Mouse (Mus musculus) forelimb bud, embryonic 11.5 days (tissue): ENCODE measurements around the gene Vsig10l.

Experiments used
- DNase-seq: peaks from one replicate; pipeline ENCODE4 v3.0.0-alpha.2; 2012; ENCODE audit warnings: low read depth, low spot score

Gene Vsig10l

DNA sequence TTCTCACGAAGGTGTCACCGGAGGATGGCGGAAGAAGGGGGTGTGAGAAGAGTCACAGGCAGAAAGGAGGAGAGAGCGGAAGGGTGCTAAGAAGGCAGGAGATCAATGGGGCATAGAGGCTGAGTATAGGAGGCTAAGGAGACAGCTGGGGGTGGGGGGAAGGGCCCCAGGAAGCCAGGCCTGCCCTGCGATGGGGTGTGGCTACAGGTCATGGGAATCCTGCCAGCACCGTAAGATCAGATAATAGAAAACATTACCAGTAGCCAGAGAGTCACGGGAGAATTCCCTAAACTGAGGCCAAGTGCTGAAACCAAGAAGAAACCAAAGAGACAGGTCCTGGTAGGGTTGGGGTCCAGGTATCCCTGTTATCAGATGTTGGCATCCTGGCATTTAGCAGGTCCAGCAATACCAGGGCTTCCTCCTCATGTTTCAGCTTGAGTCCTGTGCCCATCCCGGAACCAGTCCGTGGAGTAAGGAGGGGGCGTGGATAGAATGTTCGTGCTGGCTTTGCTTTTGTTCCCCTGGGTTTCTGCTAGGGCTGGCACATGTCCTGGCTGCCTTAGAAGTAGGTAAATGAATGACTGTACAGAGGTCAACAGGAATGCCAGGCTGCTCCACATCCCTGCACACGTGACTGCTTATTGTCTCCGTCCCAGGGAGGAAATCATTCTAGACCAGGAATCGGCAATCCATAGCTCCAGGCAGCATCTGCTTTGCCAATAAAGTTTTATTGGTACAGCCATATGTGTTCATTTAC, 9.2 kb upstream of the Vsig10l start:
- DNase-seq: no peak

DNA sequence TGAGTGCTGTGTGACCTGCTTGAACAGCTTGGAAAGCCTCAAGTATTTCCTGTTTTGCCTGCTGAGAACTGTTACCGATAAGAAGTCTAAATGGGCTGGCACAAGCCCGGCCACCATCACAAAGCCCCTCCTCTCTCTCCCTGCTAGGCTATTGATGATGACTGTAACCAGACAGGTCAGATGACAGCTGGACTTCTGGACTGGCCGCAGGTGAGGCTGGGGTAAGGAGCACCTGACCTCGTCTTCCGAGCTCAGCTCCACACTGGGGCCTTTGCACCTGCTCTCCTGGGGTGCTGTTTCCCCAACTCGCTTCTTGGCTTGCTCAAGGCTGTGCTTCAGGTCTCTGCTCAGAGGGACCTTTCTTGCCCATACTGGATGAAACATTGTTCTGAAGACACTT, 8.6 kb upstream of the Vsig10l start:
- DNase-seq: no peak

DNA sequence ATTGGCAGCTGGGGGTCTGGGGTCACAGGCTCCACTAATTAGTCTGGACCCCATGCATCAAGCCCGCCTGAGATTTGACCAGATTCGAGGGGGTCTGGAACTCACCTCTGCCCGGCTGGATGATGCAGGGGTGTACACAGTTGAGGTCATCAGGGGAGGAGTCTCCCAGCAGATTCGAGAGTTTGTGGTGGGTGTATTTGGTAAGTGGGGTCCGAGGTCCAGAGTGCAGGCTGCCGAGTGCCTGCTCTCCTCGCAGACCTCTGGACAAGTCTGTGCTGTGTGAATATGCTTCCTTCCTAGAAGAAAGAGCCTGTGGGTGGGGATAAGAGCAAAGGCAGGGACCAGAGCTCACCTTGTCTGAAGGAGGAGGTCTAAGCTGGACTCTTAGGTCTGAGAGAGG, 1.0 kb downstream of the Vsig10l start:
- no peak for DNase-seq

DNA sequence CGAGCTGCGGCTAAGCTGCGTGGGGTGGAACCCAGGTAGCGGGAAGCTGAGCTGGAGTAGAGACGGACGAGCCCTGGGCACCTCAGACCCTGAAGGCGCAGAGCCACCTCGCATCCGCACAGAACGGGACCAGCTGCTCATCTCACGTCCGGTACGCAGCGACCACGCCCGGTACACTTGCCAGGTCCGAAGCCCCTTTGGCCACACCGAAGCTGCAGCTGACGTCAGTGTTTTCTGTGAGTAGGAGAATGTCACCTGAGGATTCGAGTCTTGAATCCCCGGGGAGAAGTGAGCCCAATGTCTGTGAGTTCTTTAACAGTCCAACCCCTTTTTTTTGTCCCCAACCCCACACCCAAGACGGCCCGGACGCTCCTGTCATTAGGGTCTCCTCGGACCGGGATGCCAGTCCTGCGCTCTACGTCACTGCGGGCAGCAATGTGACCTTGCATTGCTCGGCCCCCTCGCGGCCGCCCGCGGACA, 2.0 kb downstream of the Vsig10l start:
- DNase-seq: peak; percentile 35

DNA sequence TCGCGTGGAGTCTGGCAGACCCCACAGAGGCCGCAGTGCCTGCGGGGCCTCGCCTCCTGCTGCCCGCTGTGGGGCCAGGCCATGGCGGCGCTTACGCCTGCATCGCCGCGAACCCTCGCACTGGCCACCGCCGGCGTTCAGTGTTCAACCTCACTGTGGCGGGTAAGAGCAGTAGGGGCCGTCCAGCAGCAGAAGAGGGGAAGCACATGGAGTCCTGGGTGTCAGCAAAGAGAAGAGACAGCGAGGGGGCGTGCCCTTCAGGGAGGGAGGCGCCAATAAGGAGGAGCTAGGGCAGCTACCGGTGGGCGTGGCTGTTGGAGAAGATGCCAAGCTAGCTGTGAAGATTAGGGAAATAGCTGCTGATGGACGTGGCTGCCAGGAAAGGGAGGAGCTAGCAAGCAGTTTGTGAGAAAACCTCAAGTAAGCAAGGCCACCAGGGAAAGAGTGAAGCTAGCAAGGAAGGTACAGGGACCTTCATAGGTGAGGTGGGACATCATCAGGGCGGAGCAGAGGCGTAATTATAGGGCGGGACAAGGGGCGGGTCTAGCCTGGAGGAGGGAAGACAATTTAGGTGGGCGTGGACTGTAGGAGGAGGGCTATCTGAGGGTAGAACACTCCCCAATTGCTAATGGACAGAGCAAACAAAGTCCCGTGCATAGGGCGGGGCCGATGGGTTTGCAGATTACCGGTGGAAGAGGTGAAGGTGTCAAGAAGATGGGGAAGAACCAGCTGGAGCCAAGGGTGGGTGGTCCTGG, 2.6 kb downstream of the Vsig10l start:
- peak; percentile 66 for DNase-seq

DNA sequence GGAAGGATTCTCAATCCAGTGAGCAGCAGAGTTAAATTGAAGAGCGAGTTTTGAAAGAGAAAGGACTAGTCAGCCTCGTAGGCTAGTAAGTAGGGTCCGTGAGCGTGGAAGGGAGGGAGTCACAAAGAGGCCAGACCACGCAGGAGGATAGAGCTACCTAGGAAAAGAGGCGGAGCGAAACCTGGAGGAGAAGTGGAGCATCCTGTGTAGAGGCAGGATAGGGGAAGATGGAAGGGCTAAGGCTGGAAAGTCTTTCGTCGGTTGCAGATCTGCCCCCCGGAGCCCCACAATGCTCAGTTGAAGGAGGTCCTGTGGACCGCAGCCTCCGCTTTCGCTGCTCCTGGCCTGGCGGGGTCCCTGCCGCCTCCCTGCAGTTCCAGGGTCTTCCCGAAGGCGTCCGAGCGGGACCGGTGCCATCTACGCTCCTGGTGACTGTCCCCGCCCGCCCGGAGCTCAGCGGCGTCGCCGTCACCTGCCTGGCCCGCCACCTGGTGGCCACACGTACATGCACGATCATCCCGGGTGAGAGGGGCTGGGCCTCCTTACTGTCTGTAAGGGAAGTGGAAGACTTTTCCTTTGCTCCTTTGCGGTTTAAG, 3.2 kb downstream of the Vsig10l start:
- DNase-seq: peak; percentile 68

DNA sequence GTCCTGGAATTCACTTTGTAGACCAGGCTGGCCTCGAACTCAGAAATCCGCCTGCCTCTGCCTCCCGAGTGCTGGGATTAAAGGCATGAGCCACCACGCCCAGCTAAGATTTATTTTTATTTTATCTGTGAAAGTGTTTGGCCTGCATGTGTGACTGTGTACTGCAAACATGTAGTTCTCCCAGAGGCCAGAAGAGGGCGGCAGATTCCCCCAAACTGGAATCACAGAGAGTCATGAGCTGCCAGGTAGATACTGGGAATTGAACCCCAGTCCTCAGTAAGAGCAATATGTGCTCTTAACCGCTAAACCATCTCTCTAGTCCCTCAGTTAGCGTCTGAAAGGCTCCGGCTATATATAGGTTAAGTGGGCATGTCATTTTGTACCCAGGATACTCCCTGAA, 7.4 kb downstream of the Vsig10l start:
- DNase-seq: peak; percentile 49

DNA sequence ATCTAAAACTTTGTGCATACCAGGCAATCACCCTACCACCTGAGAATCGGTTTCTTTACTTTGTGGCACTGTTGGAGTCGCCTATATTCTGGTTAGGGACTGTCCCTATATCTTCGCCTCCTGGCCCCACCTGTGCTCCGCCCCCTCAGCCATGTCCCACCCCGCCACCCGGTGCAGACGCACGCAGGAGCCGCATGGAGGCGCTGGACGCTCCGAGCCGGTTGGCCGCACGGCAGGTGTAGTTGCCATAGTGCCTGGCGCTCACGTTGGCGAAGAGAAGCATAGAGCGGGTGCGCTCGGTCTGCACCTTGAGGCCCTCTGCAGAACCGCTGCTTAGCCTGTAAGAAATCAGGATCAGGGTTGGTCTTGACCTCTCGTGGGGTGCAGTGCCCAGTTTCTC, 12.8 kb downstream of the Vsig10l start:
- no peak for DNase-seq

DNA sequence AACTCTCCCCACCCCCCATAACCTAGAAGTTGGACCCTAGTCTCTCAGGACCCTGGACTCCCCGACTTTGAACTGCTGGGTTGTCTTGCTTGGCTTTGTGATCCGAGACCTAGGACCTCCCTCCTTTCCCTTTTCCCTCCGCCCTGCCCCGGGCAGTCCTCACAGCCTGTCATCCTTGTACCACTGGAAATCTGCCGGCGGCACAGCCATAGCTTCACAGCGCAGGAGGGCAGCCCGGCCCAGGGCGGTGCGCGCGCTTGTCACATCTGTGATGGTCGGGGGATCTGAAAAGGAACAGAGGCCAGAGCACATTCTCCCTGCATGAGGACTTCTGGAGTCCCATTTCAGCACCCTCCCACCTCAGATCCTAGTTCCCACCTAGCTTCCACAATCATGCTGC, 13.4 kb downstream of the Vsig10l start:
- DNase-seq: no peak

DNA sequence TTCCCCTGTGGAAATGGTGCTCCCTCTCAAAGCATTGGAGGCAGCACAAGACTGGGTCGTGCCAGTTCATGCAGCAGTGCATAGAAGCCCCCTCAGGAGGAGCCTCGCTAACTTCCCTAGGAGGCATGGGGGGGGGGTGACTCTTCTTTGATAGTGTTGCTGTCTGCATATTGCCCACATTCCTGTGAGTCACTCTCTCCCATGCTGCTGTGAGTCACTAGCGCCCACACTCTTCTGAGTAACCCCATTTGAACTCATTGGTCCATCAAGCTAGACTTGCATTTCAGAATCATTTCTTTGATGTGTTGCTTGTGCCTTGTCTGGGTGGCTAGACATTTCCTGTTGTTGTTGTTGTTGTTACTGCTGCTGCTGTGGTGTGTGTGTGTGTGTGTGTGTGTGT, 18.2 kb downstream of the Vsig10l start:
- DNase-seq: no peak

DNA sequence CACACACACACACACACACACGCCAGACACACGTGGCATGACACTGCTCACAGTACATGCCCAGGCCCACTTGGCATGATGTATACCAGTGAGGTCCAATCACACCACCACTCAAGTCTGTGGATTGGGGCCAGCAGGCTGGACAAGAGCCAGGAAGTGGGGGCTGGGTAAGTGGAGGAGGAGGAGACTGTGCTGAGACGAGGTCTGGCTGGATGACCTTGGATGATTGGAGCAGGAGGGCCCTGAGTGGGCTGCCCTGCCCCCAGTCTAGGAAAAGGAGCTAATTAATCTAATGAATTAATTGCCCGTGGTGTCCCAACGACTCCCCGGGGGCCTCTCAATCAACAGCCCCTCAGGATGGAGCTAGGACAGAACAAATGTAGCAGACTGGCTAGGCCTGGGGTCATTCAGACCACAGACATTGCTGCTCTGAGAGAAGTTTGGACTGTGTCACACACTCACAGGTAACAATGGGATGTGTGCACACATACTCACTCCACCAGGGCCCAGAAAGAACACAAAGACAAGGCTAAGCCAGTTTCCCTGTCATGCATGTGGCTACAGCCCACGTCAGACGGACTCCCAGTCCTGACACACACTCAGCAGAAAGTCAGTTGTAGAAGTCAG, 19.3 kb downstream of the Vsig10l start:
- DNase-seq: no peak

DNA sequence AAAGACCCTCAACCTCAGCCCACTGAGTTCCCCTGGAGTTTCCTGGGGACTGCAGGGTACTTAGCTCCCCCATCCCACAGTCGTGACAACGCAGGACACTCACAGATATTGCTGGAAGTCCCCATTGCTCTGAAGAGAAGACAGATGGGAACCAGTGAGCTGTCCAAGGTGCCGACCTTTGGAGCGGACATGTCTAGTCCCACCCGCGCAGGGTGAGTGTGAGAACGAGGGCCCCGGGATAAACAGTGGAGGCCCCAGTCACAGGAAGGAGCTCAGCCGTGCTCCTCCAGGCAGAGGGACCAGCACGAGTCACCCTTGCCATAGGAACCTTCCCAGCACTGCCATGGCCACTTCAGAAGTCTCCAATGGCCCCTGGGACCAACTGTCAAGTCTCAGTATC, 20.3 kb downstream of the Vsig10l start:
- no peak for DNase-seq

DNA sequence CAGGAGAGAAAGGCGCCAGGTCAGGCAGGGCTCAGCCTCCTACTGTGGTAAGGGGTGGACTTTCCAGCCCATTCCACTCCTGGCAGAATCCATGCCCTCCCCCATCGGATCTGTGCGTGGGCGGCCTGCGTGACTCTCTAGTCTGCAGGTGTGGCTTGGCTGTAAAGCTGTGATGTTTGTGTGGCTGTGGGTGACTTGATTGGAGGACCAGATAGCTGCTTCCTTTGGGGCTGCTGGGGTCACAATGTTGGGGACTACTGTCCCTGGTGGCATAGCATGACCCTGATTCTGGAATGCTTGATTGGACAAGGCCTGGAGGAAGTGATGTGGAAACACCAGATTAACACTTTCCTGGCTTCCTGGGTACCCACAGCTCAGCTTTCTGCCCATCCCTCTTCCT, 25.7 kb downstream of the Vsig10l start:
- no peak for DNase-seq

DNA sequence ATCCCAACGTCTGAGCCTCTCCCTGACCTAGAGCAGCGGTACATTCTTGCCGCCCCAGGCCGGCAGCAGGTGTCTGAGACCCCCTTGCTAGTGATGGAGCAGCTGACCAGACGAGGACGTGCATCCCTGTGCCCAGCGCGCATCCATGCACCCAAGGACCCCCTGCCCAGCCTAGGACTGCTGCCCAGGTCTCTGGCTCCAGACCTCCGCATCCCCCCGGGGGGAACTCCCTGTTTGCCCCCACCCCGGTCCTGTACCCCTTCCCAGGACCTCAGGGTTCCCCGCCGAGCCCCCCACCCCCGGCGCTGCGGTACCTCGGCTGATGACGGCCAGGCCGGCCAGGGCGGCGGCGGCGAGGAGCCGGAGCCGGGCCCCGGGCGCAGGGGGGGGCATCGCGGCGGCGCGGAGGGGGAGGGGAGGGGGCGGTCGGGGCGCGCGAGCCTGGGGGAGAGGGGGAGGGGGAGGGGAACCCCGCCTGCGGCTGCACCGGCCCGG, 26.7 kb downstream of the Vsig10l start, which contains the start of gene Iglon5:
Iglon5 (minus strand) TSS at position 445 of the 495 bp plus-strand sequence.
- DNase-seq: no peak

DNA sequence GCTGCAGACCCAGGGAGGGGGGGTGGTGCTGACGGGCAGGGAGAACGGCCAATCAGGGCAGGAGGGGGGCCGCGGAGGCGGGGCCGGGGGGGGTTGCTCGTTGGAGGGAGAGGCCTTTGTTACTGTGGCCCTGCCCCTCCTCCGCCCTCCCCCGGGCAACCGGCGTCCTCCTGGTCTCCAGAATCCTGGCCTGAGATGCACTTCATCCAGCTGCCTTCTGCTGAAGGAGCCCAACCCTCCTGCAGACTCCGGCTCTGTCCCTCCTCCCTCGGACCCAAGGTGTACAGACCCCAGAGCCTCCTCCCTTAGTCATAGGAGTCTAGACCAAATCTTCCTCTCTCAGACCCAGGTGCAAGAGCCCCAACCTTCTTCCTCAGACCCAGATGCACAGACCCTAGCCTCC, 27.2 kb downstream of the Vsig10l start:
- peak; percentile 70 for DNase-seq

DNA sequence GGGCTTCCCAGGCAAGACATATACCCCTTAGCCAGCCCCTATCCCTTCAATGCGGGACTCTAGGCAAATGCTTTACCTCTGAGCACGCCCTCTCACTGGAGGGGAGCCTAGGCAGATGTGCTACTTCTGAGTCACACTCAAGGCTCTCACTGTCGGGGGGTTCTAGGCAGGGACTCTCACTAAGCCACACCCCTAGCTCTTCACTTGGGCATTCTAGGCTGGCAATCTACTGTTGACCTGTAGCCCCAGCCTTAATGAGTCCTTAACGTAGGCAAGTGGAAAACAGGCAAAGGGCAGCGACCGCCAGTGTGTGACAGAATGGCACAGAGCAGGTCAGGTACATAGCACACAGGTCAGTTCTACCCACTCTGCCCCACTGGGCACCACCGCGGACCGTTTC, 27.9 kb downstream of the Vsig10l start:
- DNase-seq: no peak

DNA sequence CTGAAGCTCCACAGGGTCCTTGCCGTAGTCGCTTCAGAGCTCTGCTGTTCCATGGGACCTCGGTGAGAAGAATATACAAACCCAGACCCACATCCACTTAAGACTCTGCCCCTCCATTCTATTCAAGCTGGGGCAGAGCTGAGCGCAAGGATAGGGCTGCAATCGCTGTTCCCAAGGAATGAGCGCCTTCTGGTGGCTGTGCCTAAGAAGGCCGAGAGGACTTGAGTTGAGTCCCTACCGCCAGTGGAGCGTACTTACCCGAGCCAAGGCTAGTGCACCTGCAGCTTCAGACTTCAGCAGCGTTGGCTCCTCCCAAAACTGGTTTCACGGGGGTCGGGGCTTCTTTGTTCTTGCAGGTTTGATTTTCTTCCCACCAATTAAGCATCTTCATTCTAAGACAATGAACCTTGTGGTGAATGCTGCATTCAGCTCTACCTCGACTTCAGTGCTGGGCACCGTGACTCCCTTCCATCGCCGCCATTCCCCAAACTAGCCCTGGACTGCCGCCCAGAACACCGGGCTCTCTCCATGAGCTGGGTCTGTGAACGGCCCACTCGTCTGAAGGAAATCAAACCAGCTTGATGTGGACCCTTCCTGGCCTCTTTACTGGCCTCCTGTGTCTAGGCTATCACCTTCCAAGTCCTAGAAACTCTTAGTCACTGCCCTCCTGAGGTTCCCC, 32.5 kb downstream of the Vsig10l start:
- peak; percentile 44 for DNase-seq

DNA sequence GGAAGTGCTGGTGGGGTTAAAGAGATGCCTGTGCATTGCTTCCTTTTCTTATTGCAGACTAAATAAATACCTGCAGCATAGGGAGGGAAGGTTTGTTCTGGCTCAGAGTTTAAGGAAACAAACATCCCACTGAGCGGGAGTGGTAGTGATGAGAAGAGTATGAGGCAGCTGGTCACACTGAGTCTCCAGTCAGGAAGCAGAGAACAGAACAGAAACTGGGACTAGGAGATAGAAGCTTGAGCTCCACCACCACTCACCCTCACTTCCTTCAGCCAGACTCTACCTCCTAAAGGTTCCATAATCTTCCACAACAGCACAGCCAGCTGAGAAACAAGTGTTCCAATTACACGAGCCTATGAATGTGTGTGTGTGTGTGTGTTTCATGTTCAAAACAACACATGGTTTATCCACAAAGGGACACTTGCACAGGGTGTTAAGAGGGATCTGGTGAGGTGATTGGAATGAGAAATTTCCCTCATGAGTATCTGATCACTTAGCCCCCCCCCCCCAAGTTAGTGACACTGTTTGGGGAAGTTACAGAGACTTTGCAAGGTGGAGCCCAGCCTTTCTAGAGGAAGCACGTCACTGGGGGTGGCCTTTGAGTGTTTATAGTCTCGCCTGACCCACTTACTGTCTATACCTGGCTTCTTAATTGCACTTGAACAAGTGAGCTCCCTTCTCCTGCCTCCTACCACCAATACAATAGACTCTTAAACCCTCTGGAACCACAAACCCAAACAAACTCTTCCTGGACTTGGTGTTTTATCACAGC, 48.9 kb downstream of the Vsig10l start:
- no peak for DNase-seq

DNA sequence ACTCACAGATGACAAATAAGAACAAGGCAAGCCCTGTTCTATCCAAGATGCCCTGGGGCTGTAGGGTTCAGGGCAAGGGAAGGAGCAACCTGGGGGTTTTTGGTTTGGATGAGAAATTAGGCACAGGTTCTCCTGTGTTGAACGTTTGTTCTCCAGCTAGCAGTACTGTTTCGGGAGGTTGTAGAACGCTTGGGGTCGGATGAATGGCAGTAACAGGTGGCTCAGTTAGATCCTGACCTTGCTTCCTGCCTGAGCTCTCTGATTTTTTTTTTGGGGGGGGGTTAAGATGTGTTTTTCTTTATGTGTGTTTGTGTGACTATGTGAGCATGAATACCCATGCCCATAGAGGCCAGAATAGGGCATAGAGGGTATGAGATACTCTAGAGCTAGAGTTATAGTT, 49.6 kb downstream of the Vsig10l start:
- peak; percentile 5 for DNase-seq

DNA sequence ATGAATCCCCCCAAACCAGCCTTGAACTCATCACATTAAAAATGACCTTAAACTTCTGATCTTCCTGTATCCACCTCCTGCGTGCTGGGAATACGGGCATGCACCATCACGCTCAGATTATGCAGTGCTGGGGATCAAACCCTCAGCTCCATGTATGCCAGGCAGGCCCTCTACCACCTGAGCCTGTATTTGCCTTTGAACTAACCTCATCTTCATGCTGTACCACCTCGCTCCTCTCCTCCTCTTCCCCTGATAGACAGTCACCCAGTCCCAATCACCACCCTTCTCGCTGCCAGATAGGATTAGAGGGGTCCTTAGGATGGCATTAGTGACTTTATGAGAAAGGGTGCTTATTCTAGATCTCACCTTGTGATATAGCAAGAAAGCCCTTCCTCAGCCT, 52.1 kb downstream of the Vsig10l start:
- DNase-seq: no peak

DNA sequence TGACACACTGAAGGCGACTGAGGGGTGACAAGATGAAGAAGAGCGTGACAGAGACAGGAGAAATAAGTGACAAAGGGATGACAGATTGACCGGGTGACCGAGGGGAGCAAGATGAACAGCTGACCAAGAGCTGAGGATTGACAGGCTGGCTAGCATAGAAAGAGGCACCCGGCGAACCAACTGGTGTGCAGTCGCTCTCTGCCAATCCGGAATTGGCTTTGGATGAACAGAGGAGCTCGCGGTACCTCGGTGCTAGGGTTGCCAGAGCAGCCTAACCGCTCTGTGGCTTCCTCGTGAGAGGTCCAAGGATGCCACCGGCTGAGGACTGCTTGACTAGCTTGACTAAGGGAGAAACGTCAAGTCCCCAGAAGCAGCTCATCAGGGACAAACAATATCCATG, 55.4 kb downstream of the Vsig10l start:
- no peak for DNase-seq
